Mouse (Mus musculus) liver, postnatal 0 days (tissue): ENCODE results near the gene Rad51b. TPM values are rescaled to one million over a fixed set of nuclear protein-coding genes. Genes with fewer than 3 reads are reported as not detected.

Experiments
- ATAC-seq: fragments of 200-750 bp; cut with Nextera tagmentation; 2 replicates; pipeline ENCODE4 v1.8.0; 2017; ENCODE audit warnings: mild to moderate bottlenecking, moderate library complexity
- DNase-seq: peaks from one replicate; pipeline ENCODE4 v3.0.0-alpha.2; 2016
- H3K27ac ChIP-seq: fragments of 300-500 bp; sonication (generic); 2 replicates; pipeline ENCODE4 v1.5.1; 2014; ENCODE audit warnings: antibody characterized with exemption, moderate library complexity, mild to moderate bottlenecking, low read depth
- H3K27me3 ChIP-seq: fragments of 300-500 bp; sonication (generic); 2 replicates; pipeline ENCODE4 v1.6.1; 2014; ENCODE audit warnings: low read length, control low read depth, mixed read lengths; ENCODE audit not compliant: insufficient read depth
- H3K36me3 ChIP-seq: fragments of 300-500 bp; sonication (generic); replicated peaks from 2 replicates; pipeline ENCODE4 v1.6.1; 2014; ENCODE audit warnings: mild to moderate bottlenecking, control low read depth, low read length, moderate library complexity, mixed read lengths; ENCODE audit not compliant: insufficient read depth
- H3K4me1 ChIP-seq: fragments of 300-500 bp; sonication (generic); 2 replicates; pipeline ENCODE4 v1.6.1; 2014; ENCODE audit warnings: antibody characterized with exemption, mild to moderate bottlenecking, control low read depth; ENCODE audit not compliant: insufficient read depth
- H3K4me2 ChIP-seq: fragments of 300-500 bp; sonication (generic); 2 replicates; pipeline ENCODE4 v1.6.1; 2014; ENCODE audit warnings: low read depth, mild to moderate bottlenecking, low read length, moderate library complexity, mixed read lengths
- H3K4me3 ChIP-seq: fragments of 300-500 bp; sonication (generic); 2 replicates; pipeline ENCODE4 v1.5.1; 2014; ENCODE audit warnings: low read depth, low read length
- H3K9ac ChIP-seq: fragments of 300-500 bp; sonication (generic); replicated peaks from 2 replicates; pipeline ENCODE4 v1.6.1; 2014; ENCODE audit warnings: mild to moderate bottlenecking, moderate library complexity
- H3K9me3 ChIP-seq: fragments of 300-500 bp; sonication (generic); 2 replicates; pipeline ENCODE4 v1.6.1; 2016; ENCODE audit warnings: mild to moderate bottlenecking, control low read depth, low read length, mixed read lengths
- CTCF ChIP-seq: sonication (generic); IDR thresholded peaks from 2 replicates; pipeline ENCODE4 v1.5.1; 2016; ENCODE audit warnings: antibody characterized with exemption, low read depth
- EP300 ChIP-seq: IDR thresholded peaks from 2 replicates; pipeline ENCODE4 v1.6.1; 2016; ENCODE audit warnings: antibody characterized with exemption, low read depth, mild to moderate bottlenecking
- WGBS: fragments of 180-500 bp; shearing (Covaris S2); extraction: QIAGEN DNeasy Blood & Tissue Kit; methylation state at CpG from one replicate; pipeline ENCODE4 v1.1.7; 2014; ENCODE audit not compliant: insufficient replicate concordance; 5-methylcytosine and 5-hydroxymethylcytosine counted together
- polyA plus RNA-seq: library from polyadenylated mRNA; unstranded; fragments of >200 nt; fragmentation: Nextera tagmentation; extraction: Ambion mirVana; gene quantifications from 2 replicates; pipeline ENCODE4 v1.2.1, GENCODE M21; 2015

Gene Rad51b
- polyA plus RNA-seq, 1 experiment from 2014 or later, result 2.5 TPM

- TF ChIP-seq CTCF (no peak), EP300 (no peak)
- Histone ChIP-seq H3K4me1 (peaks cover 3% of the 10 kb centered on the region; the same call in 1 of the 2 replicates), H3K27me3 (no peaks in the 10 kb centered on the region), H3K4me3 (no peak overlapping the region), H3K36me3 (no peaks in the 10 kb centered on the region), H3K9ac (no peak overlapping the region), H3K9me3 (0 out of 2 replicates have a peak, but pooled peaks cover 3% of the 10 kb centered on the region), H3K27ac (no peak overlapping the region), H3K4me2 (no peak overlapping the region)
- ATAC-seq, result no peak
- no peak for DNase-seq
- WGBS, result 88% methylated on average over 4 of the region's 4 CpGs
Observed at GRCm38 (mm10) chr12:79773246-79773645, 476.2 kb downstream of the Rad51b start.

GRCm38 (mm10) chr12:79774571-79774970 is 477.5 kb downstream of the Rad51b start:
- Histone ChIP-seq H3K27me3 (no peaks in the 10 kb centered on the region), H3K9me3 (0 out of 2 replicates have a peak, but pooled peaks cover 3% of the 10 kb centered on the region), H3K27ac (0 out of 2 replicates have a peak overlapping the region, but pooled peaks have one; percentile 19), H3K4me2 (no peak overlapping the region), H3K4me1 (peaks cover 3% of the 10 kb centered on the region; the same call in 1 of the 2 replicates), H3K9ac (no peak overlapping the region), H3K36me3 (no peaks in the 10 kb centered on the region), H3K4me3 (no peak overlapping the region)
- WGBS, result 79% methylated on average over 4 of the region's 4 CpGs
- no peak for ATAC-seq
- no peak for DNase-seq
- TF ChIP-seq CTCF (no peak), EP300 (0 out of 2 replicates have a peak, but pooled peaks have one; percentile 14)

GRCm38 (mm10) chr12:79776828-79777227 is 479.7 kb downstream of the Rad51b start:
- H3K27me3 ChIP-seq, result no peaks in the 10 kb centered on the region
- DNase-seq (no peak), ATAC-seq (no peak)
- H3K36me3 ChIP-seq, result no peaks in the 10 kb centered on the region
- no peak overlapping the region for H3K27ac ChIP-seq
- H3K4me1 ChIP-seq, result no peaks in the 10 kb centered on the region
- no peak overlapping the region for H3K4me3 ChIP-seq
- 75% methylated on average over 5 of the region's 5 CpGs for WGBS
- no peak overlapping the region for H3K9ac ChIP-seq
- H3K9me3 ChIP-seq, result 0 out of 2 replicates have a peak, but pooled peaks cover 5% of the 10 kb centered on the region
- H3K4me2 ChIP-seq, result no peak overlapping the region
- TF ChIP-seq CTCF (no peak), EP300 (no peak)

- ATAC-seq, result no peak
- no peak overlapping the region for H3K4me3 ChIP-seq
- H3K36me3 ChIP-seq, result no peaks in the 10 kb centered on the region
- no peak for DNase-seq
- WGBS, result 69% methylated on average over 2 of the region's 2 CpGs
- H3K27me3 ChIP-seq, result no peaks in the 10 kb centered on the region
- H3K4me1 ChIP-seq, result no peaks in the 10 kb centered on the region
- H3K4me2 ChIP-seq, result no peak overlapping the region
- no peak overlapping the region for H3K9ac ChIP-seq
- H3K27ac ChIP-seq, result peak overlapping the region; percentile 49; the same call in 1 of the 2 replicates
- TF ChIP-seq EP300 (no peak), CTCF (no peak)
- H3K9me3 ChIP-seq, result peaks cover 2% of the 10 kb centered on the region; the same call in 1 of the 2 replicates
Observed at GRCm38 (mm10) chr12:79780745-79781144, 483.7 kb downstream of the Rad51b start.

- TF ChIP-seq CTCF, result peak; percentile 65
- no peak for TF ChIP-seq EP300
Observed at GRCm38 (mm10) chr12:79781788-79782187, 484.7 kb downstream of the Rad51b start.

GRCm38 (mm10) chr12:79782444-79783117 is 485.5 kb downstream of the Rad51b start:
- no peak overlapping the region for H3K27ac ChIP-seq
- H3K9me3 ChIP-seq, result peaks cover 2% of the 10 kb centered on the region; the same call in 1 of the 2 replicates
- DNase-seq (no peak), ATAC-seq (no peak)
- no peaks in the 10 kb centered on the region for H3K27me3 ChIP-seq
- no peaks in the 10 kb centered on the region for H3K36me3 ChIP-seq
- H3K9ac ChIP-seq, result no peak overlapping the region
- no peak overlapping the region for H3K4me3 ChIP-seq
- 86% methylated on average over 6 of the region's 6 CpGs for WGBS
- H3K4me1 ChIP-seq, result no peaks in the 10 kb centered on the region
- no peak overlapping the region for H3K4me2 ChIP-seq
- TF ChIP-seq EP300 (no peak), CTCF (0 out of 2 replicates have a peak, but pooled peaks have one; percentile 17)

More at GRCm38 (mm10) chr12:79781788-79782187, 484.7 kb downstream of the Rad51b start:
- no peaks in the 10 kb centered on the region for H3K27me3 ChIP-seq
- 83% methylated on average over 5 of the region's 5 CpGs for WGBS
- no peak overlapping the region for H3K4me3 ChIP-seq
- H3K4me2 ChIP-seq, result no peak overlapping the region
- no peak overlapping the region for H3K9ac ChIP-seq
- peaks cover 2% of the 10 kb centered on the region; the same call in 1 of the 2 replicates for H3K9me3 ChIP-seq
- ATAC-seq (no peak), DNase-seq (no peak)
- H3K4me1 ChIP-seq, result no peaks in the 10 kb centered on the region
- no peak overlapping the region for H3K27ac ChIP-seq
- H3K36me3 ChIP-seq, result no peaks in the 10 kb centered on the region
